Mouse (Mus musculus) gastrocnemius, postnatal 4 days (tissue): ENCODE results near the gene Galnt9. TPM values are rescaled to one million over a fixed set of nuclear protein-coding genes. Genes with fewer than 3 reads are reported as not detected.

Source experiments
- DNase-seq, 2 experiments: peaks; one replicate each; pipeline ENCODE4 v3.0.0; 2021 to 2022; ENCODE audit warnings: low spot score in 2 of 2, mixed read lengths in 2 of 2
- total RNA-seq, 2 experiments: library from RNA; stranded (reverse); gene quantifications; 2 replicates each; pipeline ENCODE4 v1.2.3; 2021

Galnt9 gene
- total RNA-seq, 2 experiments from 2014 or later: 0.10 to 0.13 TPM

- DNase-seq: no peak
These were observed 38.7 kb downstream of the Galnt9 start for GRCm38 (mm10) chr5:110582647-110583538.

GRCm38 (mm10) chr5:110587467-110587866, 43.3 kb downstream of the Galnt9 start:
- DNase-seq: no peak

- no peak for DNase-seq
These were observed 45.7 kb downstream of the Galnt9 start for GRCm38 (mm10) chr5:110589833-110590232.

- no peak for DNase-seq
These were observed 50.3 kb downstream of the Galnt9 start for GRCm38 (mm10) chr5:110594465-110594864.

- DNase-seq: no peak
These were observed 51.2 kb downstream of the Galnt9 start for GRCm38 (mm10) chr5:110595341-110595740.

GRCm38 (mm10) chr5:110596086-110596780, 52.1 kb downstream of the Galnt9 start:
- no peak for DNase-seq

- no peak for DNase-seq
These were observed 53.3 kb downstream of the Galnt9 start for GRCm38 (mm10) chr5:110597502-110597901.

GRCm38 (mm10) chr5:110598298-110599095, 54.3 kb downstream of the Galnt9 start:
- DNase-seq: no peak

- DNase-seq: no peak
These were observed 59.0 kb downstream of the Galnt9 start for GRCm38 (mm10) chr5:110603016-110603685.

GRCm38 (mm10) chr5:110604311-110604710, 60.2 kb downstream of the Galnt9 start:
- no peak for DNase-seq

GRCm38 (mm10) chr5:110605531-110606221, 61.5 kb downstream of the Galnt9 start:
- DNase-seq: no peak

GRCm38 (mm10) chr5:110607767-110608166, 63.6 kb downstream of the Galnt9 start:
- peak in 1 of 2 experiments; percentile 28 for DNase-seq

GRCm38 (mm10) chr5:110608336-110608735, 64.2 kb downstream of the Galnt9 start:
- no peak for DNase-seq

GRCm38 (mm10) chr5:110608941-110609340, 64.8 kb downstream of the Galnt9 start:
- DNase-seq: no peak

GRCm38 (mm10) chr5:110609425-110609824, 65.3 kb downstream of the Galnt9 start:
- DNase-seq: no peak

GRCm38 (mm10) chr5:110609868-110610267, 65.7 kb downstream of the Galnt9 start:
- no peak for DNase-seq

GRCm38 (mm10) chr5:110610484-110610883, 66.3 kb downstream of the Galnt9 start:
- no peak for DNase-seq

- no peak for DNase-seq
These were observed 67.4 kb downstream of the Galnt9 start for GRCm38 (mm10) chr5:110611435-110612158.

- no peak for DNase-seq
These were observed 75.1 kb downstream of the Galnt9 start for GRCm38 (mm10) chr5:110619226-110619625.

- no peak for DNase-seq
These were observed 80.2 kb downstream of the Galnt9 start for GRCm38 (mm10) chr5:110624319-110624718.
